Mouse (Mus musculus) lung, postnatal 0 days (tissue): ENCODE data around the gene Ranbp1. TPM values are rescaled to one million over a fixed set of nuclear protein-coding genes. Genes with fewer than 3 reads are reported as not detected.

Experiments used
- ATAC-seq: fragments of 200-750 bp; cut with Nextera tagmentation; 2 replicates; pipeline ENCODE4 v1.8.0; 2017; ENCODE audit warnings: moderate library complexity
- DNase-seq: peaks from one replicate; pipeline ENCODE4 v3.0.0-alpha.2; 2016; ENCODE audit warnings: low spot score
- H3K27ac ChIP-seq: fragments of 300-500 bp; sonication (generic); 2 replicates; pipeline ENCODE4 v1.5.1; 2014; ENCODE audit warnings: antibody characterized with exemption, mild to moderate bottlenecking, low read length, mixed read lengths
- H3K27me3 ChIP-seq: fragments of 300-500 bp; sonication (generic); replicated peaks from 2 replicates; pipeline ENCODE4 v1.6.1; 2014; ENCODE audit warnings: low read length, mixed read lengths; ENCODE audit not compliant: insufficient read depth
- H3K36me3 ChIP-seq: fragments of 300-500 bp; sonication (generic); 2 replicates; pipeline ENCODE4 v1.6.1; 2014; ENCODE audit warnings: low read length, mixed read lengths; ENCODE audit not compliant: insufficient read depth
- H3K4me1 ChIP-seq: fragments of 300-500 bp; sonication (generic); 2 replicates; pipeline ENCODE4 v1.6.1; 2014; ENCODE audit warnings: antibody characterized with exemption, low read depth, low read length, mixed read lengths; ENCODE audit not compliant: insufficient read depth
- H3K4me2 ChIP-seq: fragments of 300-500 bp; sonication (generic); replicated peaks from 2 replicates; pipeline ENCODE4 v1.6.1; 2014; ENCODE audit warnings: low read depth, mild to moderate bottlenecking, low read length, moderate library complexity, mixed read lengths
- H3K4me3 ChIP-seq: fragments of 300-500 bp; sonication (generic); 2 replicates; pipeline ENCODE4 v1.5.1; 2014; ENCODE audit warnings: low read depth, low read length
- H3K9ac ChIP-seq: fragments of 300-500 bp; sonication (generic); replicated peaks from 2 replicates; pipeline ENCODE4 v1.6.1; 2014; ENCODE audit warnings: low read depth, mild to moderate bottlenecking
- H3K9me3 ChIP-seq: fragments of 300-500 bp; sonication (generic); 2 replicates; pipeline ENCODE4 v1.6.1; 2016; ENCODE audit warnings: low read length, mixed read lengths
- CTCF ChIP-seq: IDR thresholded peaks from 2 replicates; pipeline ENCODE4 v1.5.1; 2016; ENCODE audit warnings: antibody characterized with exemption, mild to moderate bottlenecking
- EP300 ChIP-seq: IDR thresholded peaks from 2 replicates; pipeline ENCODE4 v1.6.1; 2016; ENCODE audit warnings: antibody characterized with exemption, mild to moderate bottlenecking, control low read depth
- WGBS: fragments of 180-500 bp; shearing (Covaris S2); extraction: QIAGEN DNeasy Blood & Tissue Kit; methylation state at CpG from one replicate; pipeline ENCODE4 v1.1.7; 2014; 5-methylcytosine and 5-hydroxymethylcytosine counted together
- polyA plus RNA-seq: library from polyadenylated mRNA; unstranded; fragments of >200 nt; fragmentation: Nextera tagmentation; extraction: Ambion mirVana; gene quantifications from 2 replicates; pipeline ENCODE4 v1.2.1, GENCODE M21; 2015

The Ranbp1 gene
- polyA plus RNA-seq, 1 experiment from 2014 or later, result 155 TPM

- no peak for TF ChIP-seq EP300
- no peak for TF ChIP-seq CTCF
- DNase-seq (no peak), ATAC-seq (no peak)
- no peaks in the 10 kb centered on the region for H3K27me3 ChIP-seq
- H3K9ac ChIP-seq, result no peak overlapping the region
- H3K4me2 ChIP-seq, result no peak overlapping the region
- H3K4me1 ChIP-seq, result no peaks in the 10 kb centered on the region
- no peak overlapping the region for H3K4me3 ChIP-seq
- 34% methylated on average over 6 of the region's 6 CpGs for WGBS
- H3K9me3 ChIP-seq, result no peaks in the 10 kb centered on the region
- no peaks in the 10 kb centered on the region for H3K36me3 ChIP-seq
- no peak overlapping the region for H3K27ac ChIP-seq
Measured at GRCm38 (mm10) chr16:18213689-18214088, 34.8 kb downstream of the Ranbp1 start.

- no peaks in the 10 kb centered on the region for H3K4me1 ChIP-seq
- peak; percentile 53; the same call in 1 of the 2 replicates for ATAC-seq
- no peak overlapping the region for H3K9ac ChIP-seq
- no peak overlapping the region for H3K27ac ChIP-seq
- TF ChIP-seq CTCF, result peak; percentile 98
- TF ChIP-seq EP300, result no peak
- 43% methylated on average over 10 of the region's 10 CpGs for WGBS
- peak; percentile 85 for DNase-seq
- no peak overlapping the region for H3K4me2 ChIP-seq
- no peaks in the 10 kb centered on the region for H3K9me3 ChIP-seq
- H3K4me3 ChIP-seq, result no peak overlapping the region
- H3K27me3 ChIP-seq, result no peaks in the 10 kb centered on the region
- no peaks in the 10 kb centered on the region for H3K36me3 ChIP-seq
Measured at GRCm38 (mm10) chr16:18211417-18212171, 36.9 kb downstream of the Ranbp1 start.

GRCm38 (mm10) chr16:18210701-18211416 is 37.7 kb downstream of the Ranbp1 start:
- Histone ChIP-seq H3K27ac (no peak overlapping the region), H3K9me3 (no peaks in the 10 kb centered on the region), H3K9ac (no peak overlapping the region), H3K4me1 (no peaks in the 10 kb centered on the region), H3K36me3 (no peaks in the 10 kb centered on the region), H3K4me2 (no peak overlapping the region), H3K27me3 (no peaks in the 10 kb centered on the region), H3K4me3 (no peak overlapping the region)
- DNase-seq (peak; percentile 60), ATAC-seq (peak; percentile 47; the same call in 1 of the 2 replicates)
- TF ChIP-seq CTCF (peak; percentile 89), EP300 (no peak)
- 16% methylated on average over 8 of the region's 8 CpGs for WGBS

GRCm38 (mm10) chr16:18203430-18204091 is 45.0 kb downstream of the Ranbp1 start:
- Histone ChIP-seq H3K27me3 (no peaks in the 10 kb centered on the region), H3K9ac (no peak overlapping the region), H3K4me3 (no peak overlapping the region), H3K4me2 (no peak overlapping the region), H3K27ac (no peak overlapping the region), H3K36me3 (no peaks in the 10 kb centered on the region), H3K9me3 (no peaks in the 10 kb centered on the region), H3K4me1 (no peaks in the 10 kb centered on the region)
- 62% methylated on average over 7 of the region's 7 CpGs for WGBS
- no peak for ATAC-seq
- no peak for DNase-seq
- TF ChIP-seq EP300, result no peak
- no peak for TF ChIP-seq CTCF

- no peak for ATAC-seq
- H3K9ac ChIP-seq, result no peak overlapping the region
- no peak overlapping the region for H3K27ac ChIP-seq
- H3K4me2 ChIP-seq, result no peak overlapping the region
- H3K9me3 ChIP-seq, result no peaks in the 10 kb centered on the region
- 88% methylated on average over 1 of the region's 1 CpGs for WGBS
- H3K27me3 ChIP-seq, result no peaks in the 10 kb centered on the region
- no peaks in the 10 kb centered on the region for H3K36me3 ChIP-seq
- no peak overlapping the region for H3K4me3 ChIP-seq
- no peak for DNase-seq
- no peaks in the 10 kb centered on the region for H3K4me1 ChIP-seq
- TF ChIP-seq EP300 (no peak), CTCF (no peak)
Measured at GRCm38 (mm10) chr16:18202061-18202460, 46.5 kb downstream of the Ranbp1 start.

GRCm38 (mm10) chr16:18201620-18202019 is 46.9 kb downstream of the Ranbp1 start:
- Histone ChIP-seq H3K9ac (no peak overlapping the region), H3K9me3 (no peaks in the 10 kb centered on the region), H3K27ac (no peak overlapping the region), H3K27me3 (no peaks in the 10 kb centered on the region), H3K36me3 (no peaks in the 10 kb centered on the region), H3K4me3 (no peak overlapping the region), H3K4me1 (no peaks in the 10 kb centered on the region), H3K4me2 (no peak overlapping the region)
- DNase-seq (no peak), ATAC-seq (no peak)
- WGBS, result 19% methylated on average over 1 of the region's 1 CpGs
- no peak for TF ChIP-seq EP300
- TF ChIP-seq CTCF, result no peak
